Mouse (Mus musculus) intestine, embryonic 14.5 days (tissue): ENCODE data around the gene Cilp. TPM values are rescaled to one million over a fixed set of nuclear protein-coding genes. Genes with fewer than 3 reads are reported as not detected.
"Not testable (repeated sequence)": the region's sequence is repeated elsewhere in the genome, so short reads cannot be mapped to it uniquely, and the experiment has no call there.

Experiments used
- ATAC-seq: fragments of 200-750 bp; cut with Nextera tagmentation; replicated peaks from 2 replicates; pipeline ENCODE4 v1.8.0; 2017; ENCODE audit warnings: low read depth, moderate number of reproducible peaks, moderate TSS enrichment, moderate library complexity; ENCODE audit not compliant: low FRiP score, low TSS enrichment
- DNase-seq: peaks from one replicate; pipeline ENCODE4 v3.0.0-alpha.2; 2018; ENCODE audit warnings: low spot score
- H3K27ac ChIP-seq: fragments of 300-500 bp; sonication (generic); 2 replicates; pipeline ENCODE4 v1.5.1; 2014; ENCODE audit warnings: low read depth, mild to moderate bottlenecking, control low read depth
- H3K27me3 ChIP-seq: fragments of 300-500 bp; sonication (generic); replicated peaks from 2 replicates; pipeline ENCODE4 v1.6.1; 2014; ENCODE audit warnings: low read length, control low read depth; ENCODE audit not compliant: control insufficient read depth, insufficient read depth
- H3K36me3 ChIP-seq: fragments of 300-500 bp; sonication (generic); 2 replicates; pipeline ENCODE4 v1.6.1; 2014; ENCODE audit warnings: low read length, control low read depth; ENCODE audit not compliant: control insufficient read depth, insufficient read depth
- H3K4me1 ChIP-seq: fragments of 300-500 bp; sonication (generic); replicated peaks from 2 replicates; pipeline ENCODE4 v1.6.1; 2014; ENCODE audit warnings: low read length, control low read depth, mixed read lengths; ENCODE audit not compliant: control insufficient read depth, insufficient read depth
- H3K4me2 ChIP-seq: fragments of 300-500 bp; sonication (generic); 2 replicates; pipeline ENCODE4 v1.6.1; 2014; ENCODE audit warnings: low read length
- H3K4me3 ChIP-seq: fragments of 300-500 bp; sonication (generic); 2 replicates; pipeline ENCODE4 v1.5.1; 2014; ENCODE audit warnings: low read depth, low read length, control low read depth, mixed read lengths
- H3K9ac ChIP-seq: fragments of 300-500 bp; sonication (generic); 2 replicates; pipeline ENCODE4 v1.6.1; 2014; ENCODE audit warnings: mild to moderate bottlenecking, low read length
- H3K9me3 ChIP-seq: fragments of 300-500 bp; sonication (generic); 2 replicates; pipeline ENCODE4 v1.6.1; 2016; ENCODE audit warnings: low read length, control low read depth; ENCODE audit not compliant: control insufficient read depth
- WGBS: fragments of 180-500 bp; shearing (Covaris S2); extraction: QIAGEN DNeasy Blood & Tissue Kit; methylation state at CpG from one replicate; pipeline ENCODE4 v1.1.7; 2014; 5-methylcytosine and 5-hydroxymethylcytosine counted together
- polyA plus RNA-seq: library from polyadenylated mRNA; unstranded; fragments of >200 nt; fragmentation: Nextera tagmentation; extraction: Ambion mirVana; gene quantifications from 2 replicates; pipeline ENCODE4 v1.2.1, GENCODE M21; 2014

The Cilp gene
- polyA plus RNA-seq, 1 experiment from 2014 or later: 1.1 TPM

DNA sequence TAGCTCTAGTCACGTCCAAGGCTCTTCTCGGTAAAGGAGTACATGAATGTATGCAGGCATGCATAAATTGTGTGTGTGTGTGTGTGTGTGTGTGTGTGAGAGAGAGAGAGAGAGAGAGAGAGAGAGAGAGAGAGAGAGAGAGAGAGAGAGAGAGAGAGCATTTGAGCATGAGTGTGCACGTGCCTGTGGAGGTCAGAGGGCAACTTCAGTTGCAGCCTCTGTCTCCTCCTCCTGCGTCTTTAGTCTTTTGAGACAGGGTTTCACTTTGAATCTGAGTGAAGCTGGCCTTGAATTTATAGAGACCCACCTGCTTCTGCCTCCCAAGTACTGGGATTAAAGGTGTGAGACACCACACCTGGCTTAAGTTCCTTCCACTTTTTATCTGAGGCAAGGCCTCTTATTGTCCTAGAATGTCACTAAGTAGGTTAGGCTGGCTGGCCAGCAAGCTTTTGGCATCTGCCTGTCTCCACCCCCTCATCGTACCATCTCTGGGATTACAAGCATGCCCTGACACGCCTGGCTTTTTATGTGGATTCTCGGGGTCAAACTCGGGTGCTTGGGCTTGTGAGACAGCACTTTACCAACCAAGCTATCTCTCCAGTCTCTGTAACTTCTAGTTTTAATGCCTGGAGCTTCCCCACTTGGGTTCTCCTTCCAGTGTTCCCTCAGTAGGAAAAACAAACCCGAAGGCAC lies 7.6 kb upstream of the Cilp start:
- 67% methylated on average over 9 of the region's 9 CpGs for WGBS
- H3K4me3 ChIP-seq: no peak overlapping the region
- ATAC-seq (no peak), DNase-seq (no peak)
- no peaks in the 10 kb centered on the region for H3K9me3 ChIP-seq
- H3K4me2 ChIP-seq: no peak overlapping the region
- H3K27me3 ChIP-seq: no peaks in the 10 kb centered on the region
- H3K27ac ChIP-seq: no peak overlapping the region
- no peaks in the 10 kb centered on the region for H3K4me1 ChIP-seq
- no peak overlapping the region for H3K9ac ChIP-seq
- no peaks in the 10 kb centered on the region for H3K36me3 ChIP-seq

DNA sequence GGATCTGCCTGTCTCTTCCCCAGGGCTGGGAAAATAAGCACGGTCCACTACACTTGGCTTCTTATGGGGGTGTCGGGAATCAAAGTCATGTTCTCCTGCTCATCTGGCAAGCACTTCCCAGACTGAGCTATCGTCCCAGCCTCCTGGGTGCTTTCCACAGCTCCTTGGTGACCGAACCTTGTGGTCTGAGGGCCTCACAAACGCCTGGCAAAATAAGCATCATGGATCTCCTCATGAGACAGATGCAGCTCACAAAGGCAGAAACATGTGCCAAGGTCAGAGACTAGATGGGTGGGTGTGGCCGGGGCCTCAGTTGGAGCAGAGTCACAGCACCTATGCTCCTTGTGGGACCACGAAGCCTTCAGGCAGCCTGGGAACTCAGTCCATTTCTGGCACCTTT lies 5.6 kb upstream of the Cilp start:
- Histone ChIP-seq H3K9me3 (no peaks in the 10 kb centered on the region), H3K27me3 (no peaks in the 10 kb centered on the region), H3K36me3 (no peaks in the 10 kb centered on the region), H3K4me1 (no peaks in the 10 kb centered on the region), H3K27ac (no peak overlapping the region), H3K9ac (no peak overlapping the region), H3K4me3 (no peak overlapping the region), H3K4me2 (no peak overlapping the region)
- DNase-seq (no peak), ATAC-seq (no peak)
- 71% methylated on average over 7 of the region's 7 CpGs for WGBS

DNA sequence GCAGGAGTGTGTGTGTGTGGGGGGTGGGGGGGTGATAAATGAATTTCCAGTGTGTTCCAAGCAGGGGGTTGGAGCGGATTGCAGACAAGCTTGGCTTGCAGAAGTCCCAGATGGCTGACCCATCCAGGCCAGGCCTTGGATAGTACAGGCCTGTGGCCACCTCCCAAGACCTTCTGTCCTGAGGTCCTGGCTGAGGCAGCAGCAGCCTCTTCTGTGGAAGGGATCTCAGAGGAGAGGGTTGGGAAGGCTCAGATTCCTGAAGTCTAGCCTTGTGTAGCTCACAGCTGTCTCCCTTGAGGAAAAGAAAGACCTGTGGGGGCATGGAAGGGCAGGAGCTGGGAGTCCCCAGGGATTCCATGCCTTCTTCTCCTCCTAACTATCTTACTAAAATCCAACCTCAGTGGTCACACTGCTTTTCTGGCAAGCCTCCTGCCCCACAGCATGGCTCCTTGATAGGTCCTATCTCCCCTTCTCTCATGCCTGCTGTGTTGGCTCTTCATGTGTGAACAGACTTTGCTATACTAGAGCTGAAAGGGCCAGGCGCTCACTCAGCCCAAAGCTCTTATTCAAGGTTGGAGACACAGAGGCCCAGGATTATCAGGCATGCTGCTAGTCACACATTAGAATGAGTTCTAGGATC lies 3.3 kb upstream of the Cilp start:
- Histone ChIP-seq H3K27ac (no peak overlapping the region), H3K9me3 (no peaks in the 10 kb centered on the region), H3K4me2 (no peak overlapping the region), H3K9ac (no peak overlapping the region), H3K36me3 (no peaks in the 10 kb centered on the region), H3K27me3 (no peaks in the 10 kb centered on the region), H3K4me1 (peaks cover 4% of the 10 kb centered on the region; the same call in 1 of the 2 replicates), H3K4me3 (no peak overlapping the region)
- ATAC-seq (no peak), DNase-seq (no peak)
- 79% methylated on average over 2 of the region's 2 CpGs for WGBS

DNA sequence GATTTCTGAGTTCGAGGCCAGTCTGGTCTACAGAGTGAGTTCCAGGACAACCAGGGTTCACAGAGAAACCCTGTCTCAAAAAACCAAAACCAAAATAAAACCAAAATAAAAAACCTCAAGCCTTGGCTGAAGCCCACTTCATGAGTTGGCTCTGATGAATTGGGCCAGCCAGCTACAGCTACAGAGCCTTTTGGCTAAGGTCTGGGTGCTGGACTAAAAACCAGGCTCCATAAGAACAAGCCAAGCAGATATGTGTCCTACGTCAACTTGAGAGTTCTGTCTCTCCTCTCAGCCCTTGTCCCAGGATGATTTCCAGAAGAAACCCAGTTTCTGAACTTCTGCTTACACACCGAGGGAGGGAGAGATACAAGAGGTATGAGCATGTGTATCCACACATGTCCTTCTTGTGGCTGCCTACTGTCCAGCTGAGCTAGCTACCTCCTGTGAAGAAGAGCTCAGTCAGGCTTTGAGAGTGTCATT lies 2.3 kb upstream of the Cilp start:
- H3K9ac ChIP-seq: no peak overlapping the region
- H3K27me3 ChIP-seq: no peaks in the 10 kb centered on the region
- H3K27ac ChIP-seq: no peak overlapping the region
- no peak overlapping the region for H3K4me3 ChIP-seq
- H3K4me2 ChIP-seq: no peak overlapping the region
- 92% methylated on average over 3 of the region's 3 CpGs for WGBS
- peaks cover 4% of the 10 kb centered on the region; the same call in 1 of the 2 replicates for H3K4me1 ChIP-seq
- no peaks in the 10 kb centered on the region for H3K9me3 ChIP-seq
- no peaks in the 10 kb centered on the region for H3K36me3 ChIP-seq
- ATAC-seq (no peak), DNase-seq (no peak)

DNA sequence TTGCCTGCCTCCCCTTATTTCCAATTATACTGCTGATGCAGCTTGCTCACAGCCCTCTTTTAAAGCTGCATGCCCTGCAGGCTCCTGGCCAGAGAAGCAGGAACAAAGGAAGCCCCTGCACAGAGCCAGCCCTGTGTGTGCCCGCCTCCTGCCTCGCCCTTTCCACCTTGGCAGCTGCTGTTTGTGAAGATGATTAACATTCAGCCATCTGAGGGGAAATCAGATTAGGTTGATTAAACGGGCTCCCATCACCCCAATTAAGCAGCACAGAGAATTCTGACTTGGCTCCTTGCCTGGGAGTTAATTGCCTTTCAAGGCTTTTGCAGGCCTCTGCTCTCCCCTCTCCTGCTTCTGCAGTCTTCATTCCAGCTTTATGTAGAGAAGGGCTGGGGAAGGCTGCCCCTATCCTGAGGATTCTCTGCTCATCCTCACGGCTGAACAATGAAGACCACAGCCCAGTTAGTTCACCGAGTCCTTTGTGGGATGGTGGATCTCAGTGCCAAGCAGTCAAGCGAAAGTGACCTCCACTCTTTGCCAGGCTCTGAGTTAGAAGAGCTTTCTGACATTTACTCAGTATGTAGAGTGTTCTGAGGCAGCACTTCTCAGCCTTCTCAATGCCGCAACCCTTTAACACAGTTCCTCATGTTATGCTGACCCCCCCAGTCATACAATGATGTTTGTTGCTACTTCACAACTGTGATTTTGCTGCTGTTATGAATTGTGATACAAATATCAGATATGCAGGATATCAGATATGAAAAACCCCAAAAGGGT lies 2.9 kb downstream of the Cilp start:
- Histone ChIP-seq H3K9me3 (no peaks in the 10 kb centered on the region), H3K27me3 (no peaks in the 10 kb centered on the region), H3K4me3 (no peak overlapping the region), H3K27ac (peak overlapping the region; percentile 54; the same call in 1 of the 2 replicates), H3K9ac (no peak overlapping the region), H3K4me2 (no peak overlapping the region), H3K36me3 (no peaks in the 10 kb centered on the region), H3K4me1 (peaks cover 7% of the 10 kb centered on the region; the same call in 1 of the 2 replicates)
- peak; percentile 60 for DNase-seq
- 52% methylated on average over 7 of the region's 7 CpGs for WGBS
- ATAC-seq: peak; percentile 78

DNA sequence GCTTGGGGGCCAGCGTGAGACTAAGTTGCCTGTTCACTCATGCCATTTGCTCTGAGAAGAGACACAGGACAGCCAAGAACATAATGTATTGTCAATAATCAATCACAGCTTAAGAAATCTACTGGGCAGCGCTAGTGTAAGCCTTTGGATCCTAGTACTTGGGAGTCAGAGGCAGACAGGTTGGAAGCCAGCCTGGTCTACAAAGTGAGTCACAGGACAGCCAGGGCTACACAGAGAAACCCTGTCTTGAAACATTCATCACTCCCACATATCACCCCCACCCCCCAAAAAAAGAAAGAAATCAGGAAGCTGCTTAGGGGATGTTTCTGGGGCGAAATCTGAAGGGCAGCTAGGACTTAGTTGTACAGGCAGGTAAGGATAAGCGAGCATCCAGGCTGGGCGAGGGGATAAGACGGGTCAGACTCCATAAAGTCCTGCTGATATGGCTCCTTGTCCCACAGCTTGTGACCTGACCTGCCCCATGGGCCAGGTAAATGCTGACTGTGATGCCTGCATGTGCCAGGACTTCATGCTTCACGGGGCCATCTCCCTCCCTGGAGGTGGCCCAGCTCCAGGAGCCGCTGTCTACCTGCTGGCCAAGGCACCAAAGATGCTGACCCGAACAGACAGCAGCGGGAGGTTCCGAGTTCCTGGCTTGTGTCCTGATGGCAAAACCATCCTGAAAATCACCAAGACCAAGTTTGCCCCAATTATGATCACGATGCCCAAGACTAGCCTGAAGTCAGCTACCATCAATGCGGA lies 8.2 kb downstream of the Cilp start:
- no peak overlapping the region for H3K4me2 ChIP-seq
- H3K9ac ChIP-seq: no peak overlapping the region
- ATAC-seq (no peak), DNase-seq (no peak)
- H3K4me1 ChIP-seq: no peaks in the 10 kb centered on the region
- H3K27me3 ChIP-seq: no peaks in the 10 kb centered on the region
- H3K27ac ChIP-seq: no peak overlapping the region
- WGBS: 90% methylated on average over 13 of the region's 13 CpGs
- no peak overlapping the region for H3K4me3 ChIP-seq
- H3K9me3 ChIP-seq: no peaks in the 10 kb centered on the region
- no peaks in the 10 kb centered on the region for H3K36me3 ChIP-seq

DNA sequence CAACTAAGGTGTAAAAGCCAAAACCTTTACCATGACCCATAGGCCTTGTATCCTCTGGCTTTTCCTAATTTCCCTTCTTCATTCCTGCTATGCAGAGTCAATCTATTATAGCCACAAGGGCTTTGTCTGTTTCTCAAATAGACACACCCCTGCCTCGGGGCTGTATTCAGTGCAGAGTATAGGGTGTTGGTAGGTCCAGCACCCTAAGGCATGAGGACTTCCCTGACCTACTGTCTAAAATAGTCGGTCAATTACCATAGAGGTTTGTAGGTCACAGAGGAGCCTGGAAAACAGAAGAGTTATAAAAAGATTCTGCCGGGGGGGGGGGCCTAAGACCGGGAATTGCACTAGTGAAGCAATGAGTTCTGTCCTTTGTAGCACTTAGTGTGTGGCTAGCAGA lies 8.9 kb downstream of the Cilp start:
- Histone ChIP-seq H3K4me2 (no peak overlapping the region), H3K4me3 (no peak overlapping the region), H3K9me3 (no peaks in the 10 kb centered on the region), H3K27ac (no peak overlapping the region), H3K4me1 (no peaks in the 10 kb centered on the region), H3K9ac (no peak overlapping the region), H3K27me3 (no peaks in the 10 kb centered on the region), H3K36me3 (no peaks in the 10 kb centered on the region)
- WGBS: 71% methylated on average over 4 of the region's 4 CpGs
- no peak for DNase-seq
- no peak for ATAC-seq

DNA sequence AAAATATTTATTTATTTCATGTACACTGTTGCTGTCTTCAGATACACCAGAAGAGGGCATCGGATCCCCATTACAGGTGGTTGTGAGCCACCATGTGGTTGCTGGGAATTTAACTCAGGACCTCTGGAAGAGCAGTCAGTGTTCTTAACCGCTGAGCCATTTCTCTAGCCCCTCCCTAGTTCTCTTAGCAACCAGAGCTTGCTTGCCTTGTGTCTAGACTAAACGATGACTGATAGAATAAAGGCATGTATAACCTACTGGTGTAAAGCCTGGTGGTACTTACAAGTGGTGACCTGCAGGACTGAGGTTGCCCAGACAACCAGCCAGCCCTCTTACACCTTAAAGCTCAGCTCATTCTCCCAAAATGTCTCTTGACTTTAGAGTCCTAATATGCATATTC lies 9.9 kb downstream of the Cilp start:
- WGBS: 75% methylated on average over 3 of the region's 3 CpGs
- not testable (repeated sequence) for H3K9me3 ChIP-seq, H3K9ac ChIP-seq, ATAC-seq, H3K27me3 ChIP-seq, H3K4me1 ChIP-seq, H3K4me3 ChIP-seq, H3K36me3 ChIP-seq, H3K27ac ChIP-seq, DNase-seq, H3K4me2 ChIP-seq
